Comparison of ENCODE assay signal across 25 mouse cellular contexts in the genomic region with DNA sequence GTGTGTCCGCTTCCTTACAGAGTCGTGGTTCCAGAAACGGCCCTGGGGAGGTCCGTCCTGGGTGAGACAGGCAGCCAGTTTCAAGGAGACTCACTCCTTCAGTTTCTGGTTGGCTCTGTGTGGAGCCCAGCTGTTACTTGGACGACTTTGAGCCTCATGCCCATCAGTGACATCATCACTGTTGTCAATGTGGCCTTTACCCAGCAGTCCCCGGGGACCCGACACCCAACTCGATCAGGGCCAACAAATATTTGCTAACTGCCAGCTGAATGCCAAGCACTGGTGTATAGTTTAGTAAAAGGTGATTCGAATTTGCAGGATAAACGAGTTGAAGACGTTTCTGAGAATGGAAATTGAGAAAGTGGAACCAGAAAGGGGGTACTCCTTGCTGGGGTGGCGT. TPM values are rescaled to one million over a fixed set of nuclear protein-coding genes. Genes with fewer than 3 reads are reported as not detected.
DNase-seq lines count a peak whose midpoint lies in the region; ATAC-seq lines count a peak whose summit lies in the region.
"Had no signal": no experiment of that assay in that cellular context is flagged by ENCODE, and none has a peak within 500 bp of the region (broad histone marks: within the 10 kb centered on the region; RNA-seq: fewer than 3 reads in every experiment).

No protein-coding gene starts in this region.

- ATAC-seq in midbrain, embryonic 11.5 days (ENCODE audit: low FRiP score) = no peak
- ATAC-seq in midbrain, embryonic 13.5 days = no peak
- no peak for ATAC-seq in liver, embryonic 15.5 days (ENCODE audit: insufficient read depth)
- no peak for ATAC-seq in forebrain, embryonic 15.5 days (replicated peaks)
- ATAC-seq: activated CD4-positive, CD25-positive, alpha-beta regulatory T cell, adult 4 months; forebrain, embryonic 16.5 days had no signal

- DNase-seq in adrenal gland, postnatal 36 days = peak; percentile 11 to 45
- no peak for DNase-seq in adrenal gland, postnatal 25 days
- DNase-seq in midbrain, embryonic 11.5 days (ENCODE audit: low spot score, missing footprints) = peak; percentile 51
- DNase-seq in B cell, adult 2 months = peak; percentile 1 to 16
- DNase-seq in kidney, postnatal 10 days = no peak
- DNase-seq: cerebellum, postnatal 36 days; embryo, embryonic 11 days; gastrocnemius, postnatal 25 days; heart, adult 2 months; heart, postnatal 36 days; kidney, adult 18-20 months; layer of hippocampus, adult 9-11 months; right cerebral cortex, adult 18-20 months had no signal

- H3K27me3 ChIP-seq in midbrain, embryonic 11.5 days (ENCODE audit: control insufficient read depth, insufficient read depth, low read length) = no peaks in the 10 kb centered on the region
- no peaks in the 10 kb centered on the region for H3K27me3 ChIP-seq in midbrain, embryonic 13.5 days
- no peaks in the 10 kb centered on the region for H3K27me3 ChIP-seq in liver, embryonic 15.5 days
- no peaks in the 10 kb centered on the region for H3K27me3 ChIP-seq in forebrain, embryonic 15.5 days
- H3K27me3 ChIP-seq: embryonic facial prominence, embryonic 15.5 days; hindbrain, embryonic 13.5 days; neural tube, embryonic 15.5 days; stomach, embryonic 15.5 days had no signal

- H3K9ac ChIP-seq in midbrain, embryonic 11.5 days (ENCODE audit: low read length) = no peak overlapping the region
- H3K9ac ChIP-seq in midbrain, embryonic 13.5 days (replicated peaks) = no peak overlapping the region
- no peak overlapping the region for H3K9ac ChIP-seq in liver, embryonic 15.5 days
- H3K9ac ChIP-seq in forebrain, embryonic 15.5 days (replicated peaks) = no peak overlapping the region
- H3K9ac ChIP-seq: embryonic facial prominence, embryonic 15.5 days; hindbrain, embryonic 13.5 days; neural tube, embryonic 15.5 days; stomach, embryonic 15.5 days had no signal

- H3K27ac ChIP-seq in midbrain, embryonic 11.5 days (ENCODE audit: low read depth, low read length) = no peak overlapping the region
- H3K27ac ChIP-seq in midbrain, embryonic 13.5 days = no peak overlapping the region
- no peak overlapping the region for H3K27ac ChIP-seq in liver, embryonic 15.5 days (replicated peaks)
- H3K27ac ChIP-seq in forebrain, embryonic 15.5 days (replicated peaks) = no peak overlapping the region
- H3K27ac ChIP-seq: embryonic facial prominence, embryonic 15.5 days; heart, adult 2 months; hindbrain, embryonic 13.5 days; left cerebral cortex, adult 2 months; macrophage; neural tube, embryonic 15.5 days; stomach, embryonic 15.5 days had no signal

- 77% methylated on average over 12 of the region's 12 CpGs for WGBS in midbrain, embryonic 11.5 days
- 79% methylated on average over 12 of the region's 12 CpGs for WGBS in midbrain, embryonic 13.5 days
- 49% methylated on average over 12 of the region's 12 CpGs for WGBS in liver, embryonic 15.5 days (ENCODE audit: insufficient replicate concordance)
- WGBS in forebrain, embryonic 15.5 days = 69% methylated on average over 12 of the region's 12 CpGs

- no peaks in the 10 kb centered on the region for H3K9me3 ChIP-seq in midbrain, embryonic 11.5 days (ENCODE audit: control insufficient read depth, low read length)
- no peaks in the 10 kb centered on the region for H3K9me3 ChIP-seq in midbrain, embryonic 13.5 days
- H3K9me3 ChIP-seq in liver, embryonic 15.5 days (replicated peaks) = no peaks in the 10 kb centered on the region
- H3K9me3 ChIP-seq in forebrain, embryonic 15.5 days = no peaks in the 10 kb centered on the region
- H3K9me3 ChIP-seq: embryonic facial prominence, embryonic 15.5 days; hindbrain, embryonic 13.5 days; neural tube, embryonic 15.5 days; stomach, embryonic 15.5 days had no signal

- H3K4me3 ChIP-seq in midbrain, embryonic 11.5 days (ENCODE audit: low read depth, low read length) = no peak overlapping the region
- no peak overlapping the region for H3K4me3 ChIP-seq in midbrain, embryonic 13.5 days (replicated peaks)
- peak overlapping the region; percentile 27 for H3K4me3 ChIP-seq in liver, embryonic 15.5 days (replicated peaks)
- no peak overlapping the region for H3K4me3 ChIP-seq in forebrain, embryonic 15.5 days
- H3K4me3 ChIP-seq: embryonic facial prominence, embryonic 15.5 days; heart, adult 2 months; hindbrain, embryonic 13.5 days; left cerebral cortex, adult 2 months; neural tube, embryonic 15.5 days; stomach, embryonic 15.5 days had no signal

- H3K4me2 ChIP-seq in midbrain, embryonic 11.5 days = no peak overlapping the region
- H3K4me2 ChIP-seq in midbrain, embryonic 13.5 days (replicated peaks) = no peak overlapping the region
- peak overlapping the region; percentile 29 for H3K4me2 ChIP-seq in liver, embryonic 15.5 days
- H3K4me2 ChIP-seq in forebrain, embryonic 15.5 days (replicated peaks) = no peak overlapping the region
- H3K4me2 ChIP-seq: embryonic facial prominence, embryonic 15.5 days; hindbrain, embryonic 13.5 days; neural tube, embryonic 15.5 days; stomach, embryonic 15.5 days had no signal

- H3K4me1 ChIP-seq in midbrain, embryonic 11.5 days (ENCODE audit: control insufficient read depth, insufficient read depth, low read length) = no peaks in the 10 kb centered on the region
- H3K4me1 ChIP-seq in midbrain, embryonic 13.5 days (replicated peaks) = no peaks in the 10 kb centered on the region
- 0 out of 2 replicates have a peak, but pooled peaks cover 3% of the 10 kb centered on the region for H3K4me1 ChIP-seq in liver, embryonic 15.5 days (replicated peaks)
- H3K4me1 ChIP-seq in forebrain, embryonic 15.5 days = no peaks in the 10 kb centered on the region
- H3K4me1 ChIP-seq: embryonic facial prominence, embryonic 15.5 days; hindbrain, embryonic 13.5 days; neural tube, embryonic 15.5 days; stomach, embryonic 15.5 days had no signal

- no peaks in the 10 kb centered on the region for H3K36me3 ChIP-seq in midbrain, embryonic 11.5 days (ENCODE audit: control insufficient read depth, insufficient read depth, low read length)
- H3K36me3 ChIP-seq in midbrain, embryonic 13.5 days = no peaks in the 10 kb centered on the region
- no peaks in the 10 kb centered on the region for H3K36me3 ChIP-seq in liver, embryonic 15.5 days (replicated peaks)
- H3K36me3 ChIP-seq in forebrain, embryonic 15.5 days = no peaks in the 10 kb centered on the region
- H3K36me3 ChIP-seq: embryonic facial prominence, embryonic 15.5 days; hindbrain, embryonic 13.5 days; neural tube, embryonic 15.5 days; stomach, embryonic 15.5 days had no signal

RNA-seq across cellular contexts. Expression of a gene that starts 2.1 kb away (rescaled TPM):
- total RNA-seq in adrenal gland, postnatal 36 days (2021) = under 1 TPM; 0.20 to 0.50 TPM
- 0.30 and 0.86 TPM in 2 replicates for total RNA-seq in adrenal gland, postnatal 25 days (2021)
- 0.22 and 0.44 TPM in 2 replicates for polyA plus RNA-seq in midbrain, embryonic 11.5 days (2014; fragmentation: Nextera tagmentation; extraction: Ambion mirVana)
- polyA plus RNA-seq in midbrain, embryonic 13.5 days (2015; fragmentation: Nextera tagmentation; extraction: Ambion mirVana) = not detected in 2 replicates
- 7.8 and 10.0 TPM in 2 replicates for polyA plus RNA-seq in liver, embryonic 15.5 days (2015; fragmentation: Nextera tagmentation; extraction: Ambion mirVana)
- polyA plus RNA-seq in forebrain, embryonic 15.5 days (2015; fragmentation: Nextera tagmentation; extraction: Ambion mirVana) = 0.05 TPM in 1 of 2 replicates, not detected in the other
- total RNA-seq: midbrain, postnatal 0 days had no signal
- polyA plus RNA-seq: activated CD4-positive, CD25-positive, alpha-beta regulatory T cell, adult 4 months; forebrain, embryonic 16.5 days; midbrain, postnatal 0 days had no signal

RNA-seq across cellular contexts. Expression of a gene that starts 25.2 kb away (rescaled TPM):
- total RNA-seq in adrenal gland, postnatal 36 days (2021) = 10 to 100 TPM; 22.1 to 78.4 TPM
- 8.9 and 23.4 TPM in 2 replicates for total RNA-seq in adrenal gland, postnatal 25 days (2021)
- 16.1 and 17.4 TPM in 2 replicates for polyA plus RNA-seq in midbrain, embryonic 11.5 days (2014; fragmentation: Nextera tagmentation; extraction: Ambion mirVana)
- polyA plus RNA-seq in midbrain, embryonic 13.5 days (2015; fragmentation: Nextera tagmentation; extraction: Ambion mirVana) = 47.1 and 47.4 TPM in 2 replicates
- 15.4 and 15.5 TPM in 2 replicates for polyA plus RNA-seq in liver, embryonic 15.5 days (2015; fragmentation: Nextera tagmentation; extraction: Ambion mirVana)
- 39.2 and 39.4 TPM in 2 replicates for polyA plus RNA-seq in forebrain, embryonic 15.5 days (2015; fragmentation: Nextera tagmentation; extraction: Ambion mirVana)

Comparison
In these comparisons a context has a peak if more than half of its experiments do, and no peak if none do; other contexts are left out.
1. DNase-seq: peak in adrenal gland, postnatal 36 days (2 of 2), midbrain, embryonic 11.5 days (single experiment) and B cell, adult 2 months (2 of 2); none in adrenal gland, postnatal 25 days (single experiment) and kidney, postnatal 10 days (single experiment).